Mouse (Mus musculus): ENCODE measurements around the gene Lpar3. TPM values are rescaled to one million over a fixed set of nuclear protein-coding genes. Genes with fewer than 3 reads are reported as not detected.
"Not testable (repeated sequence)": the region's sequence is repeated elsewhere in the genome, so short reads cannot be mapped to it uniquely, and the experiment has no call there.

Lpar3 gene
- polyA plus RNA-seq, 1 experiment from 2014 or later = 2.1 TPM

DNA sequence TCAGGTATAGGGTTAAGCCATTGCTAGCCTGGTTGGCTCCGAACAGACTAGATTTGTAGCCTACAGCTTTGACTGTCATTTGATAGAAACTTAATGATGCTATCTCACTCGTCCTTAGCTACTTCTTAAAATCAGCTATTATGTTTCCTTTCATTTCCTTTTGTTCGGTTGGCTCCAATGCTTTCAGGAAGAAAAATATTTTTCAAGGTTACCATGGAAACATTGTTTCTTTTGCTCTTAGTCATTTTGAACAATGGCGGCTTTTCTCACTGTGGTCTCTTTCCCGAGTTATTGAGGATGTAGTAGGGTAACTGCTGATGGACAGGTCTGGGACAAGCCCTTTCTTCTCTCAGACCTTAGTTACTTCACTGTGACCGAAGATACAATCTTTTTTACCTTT, 24.5 kb upstream of the Lpar3 start:
- no peak for ATAC-seq (ENCODE audit: low FRiP score, low read depth)
- Histone ChIP-seq H3K4me2 (replicated peaks) (no peak overlapping the region), H3K9me3 (no peaks in the 10 kb centered on the region), H3K27me3 (replicated peaks) (0 out of 2 replicates have a peak, but pooled peaks cover 2% of the 10 kb centered on the region), H3K4me1 (peaks cover 13% of the 10 kb centered on the region), H3K36me3 (no peaks in the 10 kb centered on the region), H3K9ac (no peak overlapping the region), H3K27ac (no peak overlapping the region), H3K4me3 (no peak overlapping the region)
- WGBS = 46% methylated on average over 6 of the region's 6 CpGs

DNA sequence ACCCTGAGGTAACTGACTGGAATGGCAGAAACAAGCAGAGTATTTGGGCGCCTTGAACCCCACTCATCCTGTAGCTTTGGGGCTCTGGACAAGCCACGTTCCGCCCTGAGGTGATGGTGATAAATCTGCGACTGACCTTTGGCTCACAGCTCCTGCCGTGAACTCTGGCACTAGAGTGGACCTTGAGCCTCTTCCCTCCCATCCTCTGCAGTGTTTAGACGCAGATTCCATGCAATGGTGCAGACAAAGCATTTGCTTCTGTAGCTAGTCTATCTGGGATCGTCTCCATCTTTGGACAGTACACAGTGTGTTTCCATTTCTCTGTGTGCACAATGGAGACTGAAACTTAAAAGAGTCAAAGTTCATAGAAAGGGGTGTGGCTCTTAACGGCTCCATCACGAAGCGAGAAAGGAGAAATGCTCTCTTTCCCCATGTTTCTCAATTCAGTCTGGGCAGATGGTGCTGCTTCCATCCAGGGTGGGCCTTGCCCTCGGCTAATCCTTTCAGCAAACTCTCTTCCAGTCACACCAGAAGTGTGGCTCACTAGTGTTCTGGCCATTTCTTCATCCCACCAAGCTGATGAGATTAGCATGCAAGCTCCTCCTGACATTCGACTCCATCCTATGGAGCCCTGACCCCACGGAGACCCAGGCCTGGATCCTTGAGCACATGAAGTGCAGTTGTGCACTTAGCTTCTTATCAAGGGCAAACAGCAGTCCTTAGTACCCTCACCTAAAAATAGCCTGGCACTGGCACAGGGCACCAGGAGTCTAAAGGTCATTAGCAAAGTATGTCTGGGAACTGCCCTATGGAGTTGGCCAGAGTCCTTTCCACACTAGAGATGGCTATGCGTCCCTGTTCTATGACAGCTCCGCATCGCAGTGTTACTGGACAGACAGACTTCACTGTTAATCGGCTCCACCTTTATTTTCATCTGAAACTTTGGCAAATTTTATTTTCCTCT, 23.7 kb upstream of the Lpar3 start:
- Histone ChIP-seq H3K36me3 (no peaks in the 10 kb centered on the region), H3K9ac (no peak overlapping the region), H3K27ac (no peak overlapping the region), H3K4me1 (peaks cover 13% of the 10 kb centered on the region), H3K4me2 (replicated peaks) (no peak overlapping the region), H3K27me3 (replicated peaks) (no peaks in the 10 kb centered on the region; the same call in 1 of the 2 replicates), H3K4me3 (no peak overlapping the region), H3K9me3 (no peaks in the 10 kb centered on the region)
- no peak for ATAC-seq (ENCODE audit: low FRiP score, low read depth)
- WGBS = 75% methylated on average over 17 of the region's 17 CpGs

GRCm38 (mm10) chr3:146197785-146198184, 23.0 kb upstream of the Lpar3 start:
- Histone ChIP-seq H3K9ac (no peak overlapping the region), H3K27me3 (replicated peaks) (no peaks in the 10 kb centered on the region; the same call in 1 of the 2 replicates), H3K27ac (no peak overlapping the region), H3K4me3 (no peak overlapping the region), H3K4me1 (peaks cover 13% of the 10 kb centered on the region), H3K9me3 (no peaks in the 10 kb centered on the region), H3K36me3 (no peaks in the 10 kb centered on the region), H3K4me2 (replicated peaks) (no peak overlapping the region)
- ATAC-seq (ENCODE audit: low FRiP score, low read depth) = no peak
- WGBS = 88% methylated on average over 12 of the region's 12 CpGs

GRCm38 (mm10) chr3:146198803-146199481, 21.8 kb upstream of the Lpar3 start:
- ATAC-seq (ENCODE audit: low FRiP score, low read depth) = peak; percentile 91
- Histone ChIP-seq H3K27me3 (replicated peaks) (no peaks in the 10 kb centered on the region; the same call in 1 of the 2 replicates), H3K36me3 (no peaks in the 10 kb centered on the region), H3K9me3 (no peaks in the 10 kb centered on the region), H3K4me1 (peaks cover 13% of the 10 kb centered on the region), H3K4me2 (replicated peaks) (peak overlapping the region; percentile 17; the same call in 1 of the 2 replicates), H3K27ac (peak overlapping the region; percentile 16; the same call in 1 of the 2 replicates), H3K4me3 (no peak overlapping the region), H3K9ac (no peak overlapping the region)
- WGBS = 45% methylated on average over 11 of the region's 11 CpGs

GRCm38 (mm10) chr3:146199486-146199885, 21.3 kb upstream of the Lpar3 start:
- no peaks in the 10 kb centered on the region; the same call in 1 of the 2 replicates for H3K27me3 ChIP-seq (replicated peaks)
- ATAC-seq (ENCODE audit: low FRiP score, low read depth) = peak; percentile 57
- no peak overlapping the region for H3K9ac ChIP-seq
- H3K9me3 ChIP-seq = no peaks in the 10 kb centered on the region
- no peaks in the 10 kb centered on the region for H3K36me3 ChIP-seq
- 54% methylated on average over 3 of the region's 3 CpGs for WGBS
- H3K4me2 ChIP-seq (replicated peaks) = peak overlapping the region; percentile 9; the same call in 1 of the 2 replicates
- H3K27ac ChIP-seq = no peak overlapping the region
- H3K4me3 ChIP-seq = no peak overlapping the region
- peaks cover 13% of the 10 kb centered on the region for H3K4me1 ChIP-seq

- H3K9ac ChIP-seq = no peak overlapping the region
- peaks cover 4% of the 10 kb centered on the region for H3K4me1 ChIP-seq
- H3K27ac ChIP-seq = no peak overlapping the region
- WGBS = 71% methylated on average over 2 of the region's 2 CpGs
- H3K4me2 ChIP-seq (replicated peaks) = no peak overlapping the region
- H3K36me3 ChIP-seq = no peaks in the 10 kb centered on the region
- no peaks in the 10 kb centered on the region for H3K9me3 ChIP-seq
- H3K4me3 ChIP-seq = no peak overlapping the region
- H3K27me3 ChIP-seq (replicated peaks) = no peaks in the 10 kb centered on the region; the same call in none of the 2 replicates
- ATAC-seq (ENCODE audit: low FRiP score, low read depth) = no peak
These were observed 16.4 kb upstream of the Lpar3 start for GRCm38 (mm10) chr3:146204375-146204774.

- H3K9ac ChIP-seq = no peak overlapping the region
- H3K27ac ChIP-seq = no peak overlapping the region
- no peak for ATAC-seq (ENCODE audit: low FRiP score, low read depth)
- H3K4me1 ChIP-seq = no peaks in the 10 kb centered on the region
- no peak overlapping the region for H3K4me2 ChIP-seq (replicated peaks)
- H3K4me3 ChIP-seq = no peak overlapping the region
- no peaks in the 10 kb centered on the region for H3K9me3 ChIP-seq
- 77% methylated on average over 11 of the region's 11 CpGs for WGBS
- no peaks in the 10 kb centered on the region; the same call in none of the 2 replicates for H3K27me3 ChIP-seq (replicated peaks)
- H3K36me3 ChIP-seq = no peaks in the 10 kb centered on the region
These were observed 15.5 kb upstream of the Lpar3 start for GRCm38 (mm10) chr3:146205305-146205704.

DNA sequence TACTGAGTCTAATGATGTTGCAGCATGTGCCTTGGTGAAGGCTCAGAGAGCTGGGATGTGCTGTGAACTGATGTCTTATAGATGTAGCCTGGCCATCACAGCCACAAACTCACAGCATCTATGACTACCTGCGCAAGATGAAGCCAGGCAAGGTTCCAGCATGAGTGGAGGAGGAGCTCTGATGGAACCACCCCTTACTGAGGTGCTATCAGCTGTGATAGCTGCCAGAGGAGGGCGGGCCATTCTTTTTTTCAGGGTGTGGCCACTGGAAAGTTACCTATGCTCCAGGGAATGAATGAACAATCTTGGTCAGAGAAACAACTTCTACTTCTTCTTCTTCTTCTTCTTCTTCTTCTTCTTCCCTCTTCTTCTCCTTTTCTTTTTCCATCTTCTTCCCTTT, 14.1 kb upstream of the Lpar3 start:
- Histone ChIP-seq H3K9ac (no peak overlapping the region), H3K27me3 (replicated peaks) (no peaks in the 10 kb centered on the region; the same call in none of the 2 replicates), H3K9me3 (no peaks in the 10 kb centered on the region), H3K36me3 (no peaks in the 10 kb centered on the region), H3K4me2 (replicated peaks) (no peak overlapping the region), H3K4me3 (no peak overlapping the region), H3K27ac (no peak overlapping the region), H3K4me1 (no peaks in the 10 kb centered on the region)
- WGBS = 75% methylated on average over 2 of the region's 2 CpGs
- ATAC-seq (ENCODE audit: low FRiP score, low read depth) = no peak

DNA sequence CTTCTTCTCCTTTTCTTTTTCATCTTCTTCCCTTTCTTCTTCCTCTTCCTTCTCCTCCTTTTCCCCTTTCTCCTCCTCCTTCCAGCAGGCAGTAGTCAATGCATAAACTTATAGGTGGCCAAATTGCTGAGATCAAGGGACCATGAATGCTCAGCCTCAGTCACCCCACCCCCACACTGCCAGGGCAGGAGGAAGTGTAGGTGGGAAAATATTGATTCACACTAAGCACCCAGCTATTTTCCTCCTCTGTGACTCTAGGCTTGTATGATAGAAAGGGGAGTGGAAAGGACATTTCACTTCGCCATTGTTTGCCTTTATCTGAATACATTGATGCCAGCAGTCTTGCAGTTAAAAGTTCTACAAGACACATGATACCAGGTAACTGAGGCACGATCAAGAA, 13.3 kb upstream of the Lpar3 start:
- Histone ChIP-seq H3K27me3 (replicated peaks) (no peaks in the 10 kb centered on the region; the same call in 1 of the 2 replicates), H3K36me3 (no peaks in the 10 kb centered on the region), H3K4me3 (no peak overlapping the region), H3K4me1 (no peaks in the 10 kb centered on the region), H3K9me3 (no peaks in the 10 kb centered on the region), H3K27ac (no peak overlapping the region), H3K9ac (no peak overlapping the region), H3K4me2 (replicated peaks) (no peak overlapping the region)
- 78% methylated on average over 2 of the region's 2 CpGs for WGBS
- no peak for ATAC-seq (ENCODE audit: low FRiP score, low read depth)

DNA sequence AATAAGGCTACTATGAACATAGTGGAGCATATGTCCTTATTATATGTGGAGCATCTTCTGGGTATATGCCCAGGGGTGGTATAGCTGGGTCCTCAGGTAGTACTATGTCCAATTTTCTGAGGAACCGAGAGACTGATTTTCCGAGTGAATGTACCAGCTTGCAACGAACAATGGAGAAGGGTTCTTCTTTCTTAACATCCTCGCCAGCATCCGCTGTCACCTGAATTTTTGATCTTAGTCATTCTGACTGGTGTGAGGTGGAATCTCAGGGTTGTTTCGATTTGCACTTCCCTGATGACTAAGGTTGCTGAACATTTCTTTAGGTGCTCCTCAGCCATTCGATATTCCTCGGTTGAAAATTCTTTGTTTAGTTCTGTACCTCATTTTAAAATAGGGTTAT, 11.0 kb upstream of the Lpar3 start:
- H3K27ac ChIP-seq; H3K4me2 ChIP-seq (replicated peaks); H3K9ac ChIP-seq; H3K9me3 ChIP-seq; H3K27me3 ChIP-seq (replicated peaks); H3K4me1 ChIP-seq; H3K4me3 ChIP-seq; ATAC-seq (ENCODE audit: low FRiP score, low read depth); H3K36me3 ChIP-seq: not testable (repeated sequence)
- 93% methylated on average over 8 of the region's 8 CpGs for WGBS

GRCm38 (mm10) chr3:146211141-146211747, 9.5 kb upstream of the Lpar3 start:
- no peak for ATAC-seq (ENCODE audit: low FRiP score, low read depth)
- Histone ChIP-seq H3K9ac (no peak overlapping the region), H3K4me2 (replicated peaks) (no peak overlapping the region), H3K27me3 (replicated peaks) (no peaks in the 10 kb centered on the region), H3K4me1 (no peaks in the 10 kb centered on the region), H3K4me3 (no peak overlapping the region), H3K9me3 (no peaks in the 10 kb centered on the region), H3K27ac (no peak overlapping the region), H3K36me3 (no peaks in the 10 kb centered on the region)
- WGBS = 89% methylated on average over 4 of the region's 4 CpGs

- H3K4me3 ChIP-seq = no peak overlapping the region
- no peaks in the 10 kb centered on the region for H3K27me3 ChIP-seq (replicated peaks)
- no peak overlapping the region for H3K9ac ChIP-seq
- no peaks in the 10 kb centered on the region for H3K4me1 ChIP-seq
- ATAC-seq (ENCODE audit: low FRiP score, low read depth) = no peak
- no peaks in the 10 kb centered on the region for H3K36me3 ChIP-seq
- WGBS = 97% methylated on average over 2 of the region's 2 CpGs
- no peak overlapping the region for H3K4me2 ChIP-seq (replicated peaks)
- H3K9me3 ChIP-seq = no peaks in the 10 kb centered on the region
- no peak overlapping the region for H3K27ac ChIP-seq
These were observed 8.8 kb upstream of the Lpar3 start for GRCm38 (mm10) chr3:146211964-146212363.
